Mouse (Mus musculus): ENCODE results near the gene Adss. TPM values are rescaled to one million over a fixed set of nuclear protein-coding genes. Genes with fewer than 3 reads are reported as not detected.
A peak's percentile ranks its signal among the peaks of the same experiment; 100 is the strongest.

Adss gene
- polyA plus RNA-seq, 1 experiment, result 30.9 TPM

DNA sequence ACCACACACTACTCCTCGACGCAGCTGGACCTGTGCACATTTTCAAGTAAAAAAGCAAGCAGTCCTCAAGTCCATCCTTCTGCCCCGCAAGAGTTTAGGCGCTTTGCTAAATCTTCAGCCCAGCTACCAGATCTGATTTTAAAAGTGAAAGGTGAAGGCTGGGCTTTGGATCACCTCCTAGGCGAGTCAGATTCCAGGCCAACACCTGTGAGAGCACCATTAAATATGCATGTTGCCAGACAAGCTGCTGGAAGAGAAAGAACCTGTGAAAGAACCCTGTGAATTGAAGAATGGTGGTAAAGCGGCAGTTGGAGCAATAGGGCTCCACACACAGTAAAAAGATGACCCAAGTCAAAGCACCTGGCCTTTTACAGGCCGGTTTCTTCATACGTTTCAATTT, 1.4 kb downstream of the Adss start:
- 9% methylated on average over 8 of the region's 8 CpGs for WGBS

DNA sequence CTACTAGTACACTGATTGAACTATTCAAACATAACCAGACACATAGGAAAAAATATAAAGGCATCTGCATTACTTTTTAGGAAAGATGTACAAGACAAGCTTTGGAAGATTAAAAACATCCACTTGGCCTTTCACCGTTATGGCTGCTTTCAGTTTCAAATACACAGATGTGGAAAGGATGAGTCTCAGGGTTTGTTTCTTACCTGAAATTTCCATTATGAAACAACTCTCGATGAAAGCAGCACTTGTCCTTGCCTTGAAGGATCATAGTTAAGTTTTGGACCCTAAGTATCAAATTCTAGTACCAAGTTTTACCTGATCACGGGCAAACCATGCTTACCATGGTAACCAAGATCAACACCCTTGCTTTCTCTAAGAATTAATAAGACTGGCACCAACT, 3.5 kb downstream of the Adss start:
- H3K36me3 ChIP-seq (ENCODE audit: control insufficient read depth, insufficient read depth, low read length), result no peaks in the 10 kb centered on the region
- H3K27me3 ChIP-seq (ENCODE audit: control insufficient read depth, insufficient read depth, low read length), result no peaks in the 10 kb centered on the region
- no peak overlapping the region for H3K27ac ChIP-seq (ENCODE audit: insufficient read depth, low read depth, low read length)
- peaks cover 6% of the 10 kb centered on the region for H3K4me1 ChIP-seq (ENCODE audit: control insufficient read depth, insufficient read depth, insufficient read length, low read length)
- WGBS, result 42% methylated on average over 3 of the region's 3 CpGs
- no peak for TF ChIP-seq POLR2A (IDR thresholded peaks at IDR 0.05; ENCODE audit: low read depth, low read length)
- TF ChIP-seq CTCF (IDR thresholded peaks at IDR 0.05; ENCODE audit: extremely low read depth, insufficient read length, insufficient replicate concordance, low read depth, low read length), result no peak
- no peak overlapping the region for H3K4me3 ChIP-seq (ENCODE audit: low read depth, low read length)

More for the DNA sequence above, 1.4 kb downstream of the Adss start:
- TF ChIP-seq CTCF (IDR thresholded peaks at IDR 0.05; ENCODE audit: extremely low read depth, insufficient read length, insufficient replicate concordance, low read depth, low read length) (no peak), POLR2A (IDR thresholded peaks at IDR 0.05; ENCODE audit: low read depth, low read length) (no peak)
- no peaks in the 10 kb centered on the region for H3K36me3 ChIP-seq (ENCODE audit: control insufficient read depth, insufficient read depth, low read length)
- peak overlapping the region; percentile 81 for H3K27ac ChIP-seq (ENCODE audit: insufficient read depth, low read depth, low read length)
- peak overlapping the region; percentile 51 for H3K4me3 ChIP-seq (ENCODE audit: low read depth, low read length)
- H3K27me3 ChIP-seq (ENCODE audit: control insufficient read depth, insufficient read depth, low read length), result no peaks in the 10 kb centered on the region
- peaks cover 6% of the 10 kb centered on the region for H3K4me1 ChIP-seq (ENCODE audit: control insufficient read depth, insufficient read depth, insufficient read length, low read length)

DNA sequence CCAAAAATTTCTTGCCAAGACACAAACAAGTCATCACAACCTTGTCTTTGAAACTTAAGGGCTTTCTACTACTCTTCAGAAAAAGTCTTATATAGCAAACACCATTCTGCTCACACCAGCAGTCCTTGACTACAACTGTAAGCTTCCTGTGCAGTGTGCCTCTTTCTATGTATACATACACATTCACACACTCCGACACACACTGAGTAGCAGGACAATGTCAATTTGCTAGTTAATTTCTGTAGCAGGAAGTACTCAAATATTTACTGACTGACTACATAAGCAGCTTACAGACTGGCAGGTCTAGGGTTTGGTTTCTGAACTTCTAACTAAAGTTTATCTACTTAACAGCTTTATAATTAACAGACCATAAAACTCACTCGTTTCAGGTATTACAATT, 18.9 kb downstream of the Adss start:
- Histone ChIP-seq H3K27me3 (ENCODE audit: control insufficient read depth, insufficient read depth, low read length) (no peaks in the 10 kb centered on the region), H3K27ac (ENCODE audit: insufficient read depth, low read depth, low read length) (no peak overlapping the region), H3K4me3 (ENCODE audit: low read depth, low read length) (no peak overlapping the region), H3K4me1 (ENCODE audit: control insufficient read depth, insufficient read depth, insufficient read length, low read length) (no peaks in the 10 kb centered on the region), H3K36me3 (ENCODE audit: control insufficient read depth, insufficient read depth, low read length) (peaks cover 34% of the 10 kb centered on the region)
- TF ChIP-seq POLR2A (IDR thresholded peaks at IDR 0.05; ENCODE audit: low read depth, low read length) (no peak), CTCF (IDR thresholded peaks at IDR 0.05; ENCODE audit: extremely low read depth, insufficient read length, insufficient replicate concordance, low read depth, low read length) (no peak)
- WGBS, result 24% methylated on average over 2 of the region's 2 CpGs

DNA sequence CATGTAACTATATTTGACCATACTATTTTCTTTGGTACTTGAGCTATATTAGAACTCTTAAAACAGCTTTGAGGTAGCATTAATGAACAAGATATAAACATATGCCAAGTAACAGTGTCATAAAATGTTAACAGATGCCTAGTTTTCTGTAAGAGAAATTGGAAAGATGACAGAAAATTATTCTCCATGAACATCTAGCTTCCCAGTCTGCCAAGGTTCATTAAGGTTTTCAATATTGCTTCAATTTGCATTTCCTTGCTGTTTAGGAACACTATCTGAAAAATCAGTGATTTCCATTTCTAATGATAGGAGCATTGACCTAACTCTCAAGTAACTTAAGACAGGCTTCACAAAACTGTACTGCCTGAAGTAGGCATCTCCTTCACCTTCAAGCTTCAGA, 27.4 kb downstream of the Adss start:
- Histone ChIP-seq H3K4me1 (ENCODE audit: control insufficient read depth, insufficient read depth, insufficient read length, low read length) (no peaks in the 10 kb centered on the region), H3K36me3 (ENCODE audit: control insufficient read depth, insufficient read depth, low read length) (peaks cover 55% of the 10 kb centered on the region), H3K27me3 (ENCODE audit: control insufficient read depth, insufficient read depth, low read length) (no peaks in the 10 kb centered on the region; the same call in 1 of the 2 replicates), H3K4me3 (ENCODE audit: low read depth, low read length) (no peak overlapping the region), H3K27ac (ENCODE audit: insufficient read depth, low read depth, low read length) (no peak overlapping the region)
- no peak for TF ChIP-seq POLR2A (IDR thresholded peaks at IDR 0.05; ENCODE audit: low read depth, low read length)
- TF ChIP-seq CTCF (IDR thresholded peaks at IDR 0.05; ENCODE audit: extremely low read depth, insufficient read length, insufficient replicate concordance, low read depth, low read length), result no peak

DNA sequence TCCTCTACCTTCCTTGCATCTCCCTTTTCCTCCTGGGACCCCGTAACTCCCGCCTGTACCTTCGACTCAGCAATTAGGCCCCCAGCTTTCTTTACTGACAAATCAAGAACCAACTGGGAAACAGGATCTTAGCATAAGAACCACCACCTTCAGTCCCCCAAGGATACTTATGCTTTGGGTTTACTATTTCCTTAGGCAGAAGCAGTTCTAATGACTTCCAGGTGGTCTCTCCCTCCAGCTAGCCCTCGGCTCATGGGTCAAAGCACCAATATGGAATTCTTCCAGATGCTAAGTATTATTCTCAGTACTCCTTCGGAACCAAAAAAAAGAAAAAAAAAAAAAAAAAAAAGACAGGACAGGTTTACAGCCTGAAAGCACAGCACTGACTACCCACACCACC, 39.1 kb downstream of the Adss start:
- 87% methylated on average over 5 of the region's 5 CpGs for WGBS
- Histone ChIP-seq H3K36me3 (ENCODE audit: control insufficient read depth, insufficient read depth, low read length) (peaks cover 5% of the 10 kb centered on the region), H3K27me3 (ENCODE audit: control insufficient read depth, insufficient read depth, low read length) (no peaks in the 10 kb centered on the region), H3K4me1 (ENCODE audit: control insufficient read depth, insufficient read depth, insufficient read length, low read length) (no peaks in the 10 kb centered on the region), H3K4me3 (ENCODE audit: low read depth, low read length) (no peak overlapping the region), H3K27ac (ENCODE audit: insufficient read depth, low read depth, low read length) (no peak overlapping the region)
- TF ChIP-seq CTCF (IDR thresholded peaks at IDR 0.05; ENCODE audit: extremely low read depth, insufficient read length, insufficient replicate concordance, low read depth, low read length), result no peak
- TF ChIP-seq POLR2A (IDR thresholded peaks at IDR 0.05; ENCODE audit: low read depth, low read length), result no peak

DNA sequence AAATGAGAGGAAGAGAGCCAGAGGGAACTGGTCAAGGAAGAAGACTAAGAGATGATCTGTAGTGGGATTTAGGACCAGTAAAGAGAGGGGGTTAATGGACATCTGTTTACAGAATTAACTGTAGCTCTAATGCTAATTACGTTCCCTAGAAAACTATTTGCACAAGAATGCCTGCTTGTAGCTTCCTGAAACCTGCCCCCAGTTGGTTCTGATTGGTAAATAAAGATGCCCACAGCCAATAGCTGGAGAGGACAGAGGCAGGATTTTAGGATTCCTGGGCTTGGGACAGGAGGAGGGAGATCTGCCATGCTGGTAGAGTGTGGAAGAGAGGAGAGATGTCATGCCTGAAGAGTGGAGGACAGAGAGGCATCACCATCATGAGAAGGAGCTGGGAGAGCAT, 42.8 kb downstream of the Adss start:
- 69% methylated on average over 1 of the region's 1 CpGs for WGBS

DNA sequence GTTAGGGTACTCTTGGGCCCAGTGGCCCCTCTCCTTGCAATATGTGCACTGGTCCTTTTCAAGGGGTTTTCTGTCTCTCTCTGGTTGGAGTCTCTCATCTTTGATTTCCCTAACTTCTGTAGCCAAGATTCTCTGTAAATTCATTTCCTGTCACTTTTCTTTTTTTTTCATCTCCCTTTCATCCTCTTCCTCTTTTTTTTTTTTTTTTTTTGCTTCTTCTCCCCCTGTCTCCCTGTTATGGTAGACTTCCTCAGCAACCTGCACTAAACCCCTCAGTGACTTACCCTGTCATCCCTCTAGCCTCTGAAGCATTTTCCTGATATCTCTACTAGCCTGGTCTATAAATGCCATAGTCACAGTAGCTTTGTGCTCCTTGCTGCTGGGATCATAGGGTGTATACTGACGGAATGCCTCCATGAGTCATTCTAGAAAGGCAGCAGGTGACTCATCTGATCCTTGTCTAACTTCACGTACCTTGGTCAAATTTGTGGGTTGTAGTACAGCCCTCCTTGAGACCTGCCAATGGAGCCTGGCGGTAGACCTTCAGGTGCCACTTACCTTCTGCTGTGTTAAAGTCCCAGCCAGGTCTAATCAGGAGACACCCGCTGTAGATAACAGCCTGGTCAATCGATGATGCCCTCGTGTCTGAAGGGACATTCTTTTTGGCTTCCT, 48.3 kb downstream of the Adss start:
- Histone ChIP-seq H3K36me3 (ENCODE audit: control insufficient read depth, insufficient read depth, low read length) (no peaks in the 10 kb centered on the region), H3K27me3 (ENCODE audit: control insufficient read depth, insufficient read depth, low read length) (no peaks in the 10 kb centered on the region), H3K4me1 (ENCODE audit: control insufficient read depth, insufficient read depth, insufficient read length, low read length) (peaks cover 2% of the 10 kb centered on the region; the same call in 1 of the 2 replicates), H3K4me3 (ENCODE audit: low read depth, low read length) (no peak overlapping the region), H3K27ac (ENCODE audit: insufficient read depth, low read depth, low read length) (peak overlapping the region; percentile 57)
- whole genome bisulfite sequencing, result 59% methylated on average over 6 of the region's 6 CpGs
- TF ChIP-seq CTCF (IDR thresholded peaks at IDR 0.05; ENCODE audit: extremely low read depth, insufficient read length, insufficient replicate concordance, low read depth, low read length) (no peak), POLR2A (IDR thresholded peaks at IDR 0.05; ENCODE audit: low read depth, low read length) (no peak)

More for the DNA sequence above, 42.8 kb downstream of the Adss start:
- Histone ChIP-seq H3K4me1 (ENCODE audit: control insufficient read depth, insufficient read depth, insufficient read length, low read length) (no peaks in the 10 kb centered on the region), H3K27me3 (ENCODE audit: control insufficient read depth, insufficient read depth, low read length) (no peaks in the 10 kb centered on the region), H3K4me3 (ENCODE audit: low read depth, low read length) (no peak overlapping the region), H3K36me3 (ENCODE audit: control insufficient read depth, insufficient read depth, low read length) (no peaks in the 10 kb centered on the region), H3K27ac (ENCODE audit: insufficient read depth, low read depth, low read length) (no peak overlapping the region)
- no peak for TF ChIP-seq CTCF (IDR thresholded peaks at IDR 0.05; ENCODE audit: extremely low read depth, insufficient read length, insufficient replicate concordance, low read depth, low read length)
- TF ChIP-seq POLR2A (IDR thresholded peaks at IDR 0.05; ENCODE audit: low read depth, low read length), result no peak
